Mouse (Mus musculus) erythroblast, embryonic 14.5 days (primary cell): ENCODE results near the gene Egflam. TPM values are rescaled to one million over a fixed set of nuclear protein-coding genes. Genes with fewer than 3 reads are reported as not detected.

Experiments used
- H3K27me3 ChIP-seq: 2 replicates; pipeline ENCODE4 v1.6.1; 2012; ENCODE audit warnings: inconsistent platforms; ENCODE audit not compliant: control insufficient read depth
- H3K36me3 ChIP-seq: 2 replicates; pipeline ENCODE4 v1.6.1; 2012; ENCODE audit warnings: mild to moderate bottlenecking, inconsistent platforms; ENCODE audit not compliant: control insufficient read depth
- H3K4me1 ChIP-seq: 2 replicates; pipeline ENCODE4 v1.6.1; 2012; ENCODE audit warnings: inconsistent platforms; ENCODE audit not compliant: control insufficient read depth
- H3K4me3 ChIP-seq: replicated peaks from 2 replicates; pipeline ENCODE3; 2012; ENCODE audit warnings: moderate library complexity, mild to moderate bottlenecking, inconsistent platforms
- H3K9me3 ChIP-seq: 2 replicates; pipeline ENCODE4 v1.6.1; 2012; ENCODE audit warnings: low read length, inconsistent platforms, mixed read lengths; ENCODE audit not compliant: control insufficient read depth
- GATA1 ChIP-seq: IDR thresholded peaks from 2 replicates; pipeline ENCODE4 v1.6.1; 2012; ENCODE audit warnings: low read length, inconsistent platforms, mixed read lengths
- TAL1 ChIP-seq: IDR thresholded peaks from 3 replicates; pipeline ENCODE4 v1.6.1; 2012; ENCODE audit warnings: low read length, inconsistent platforms, mixed read lengths
- polyA plus RNA-seq: library from polyadenylated mRNA; stranded (reverse); fragments of >175 nt; gene quantifications from 2 replicates; pipeline ENCODE4 v1.2.3, GENCODE M21; 2012

Gene Egflam
- polyA plus RNA-seq, 1 experiment: not detected

DNA sequence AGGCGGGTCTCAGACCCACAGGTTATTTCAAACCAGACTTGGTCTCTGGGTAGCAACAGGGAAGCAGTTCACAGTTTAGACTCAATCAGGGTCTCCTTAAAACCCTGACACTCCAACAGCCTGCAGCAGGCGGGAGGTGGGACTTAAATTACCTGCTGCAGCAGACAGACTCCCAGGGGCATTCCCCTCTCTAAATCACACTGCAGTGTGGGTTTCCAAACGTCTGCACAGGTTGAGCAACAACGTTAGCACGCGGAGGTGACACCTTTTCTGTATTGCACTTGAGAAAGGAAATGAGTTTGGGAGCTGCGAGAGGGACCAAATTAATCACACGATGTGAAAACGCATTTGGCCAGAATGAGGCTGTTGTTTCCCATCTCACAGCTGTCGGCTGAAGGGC, 15.7 kb downstream of the Egflam start:
- H3K4me3 ChIP-seq: no peak overlapping the region
- no peaks in the 10 kb centered on the region for H3K9me3 ChIP-seq
- no peak for TF ChIP-seq GATA1
- no peaks in the 10 kb centered on the region for H3K27me3 ChIP-seq
- H3K4me1 ChIP-seq: no peaks in the 10 kb centered on the region
- no peaks in the 10 kb centered on the region for H3K36me3 ChIP-seq

DNA sequence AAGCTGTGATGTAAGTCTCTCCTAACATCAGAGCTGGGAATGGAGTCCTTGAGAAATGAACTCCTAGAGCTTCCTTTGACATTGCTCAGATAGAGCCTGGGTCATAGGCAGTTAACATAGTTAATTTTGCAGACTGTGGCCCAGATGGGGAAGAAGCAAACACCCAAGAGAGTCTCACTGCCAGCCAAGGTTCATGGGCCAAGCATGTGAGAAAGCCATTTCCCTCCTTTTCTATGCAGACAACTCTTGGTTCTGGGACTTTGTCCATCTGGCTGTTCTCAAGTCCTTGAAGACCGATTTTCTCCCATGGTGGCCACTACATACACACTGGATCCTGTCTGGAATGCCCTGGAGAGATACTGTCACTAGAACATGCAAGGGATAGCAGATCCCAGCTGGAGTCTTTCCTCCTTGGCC, 45.6 kb downstream of the Egflam start:
- no peak overlapping the region for H3K4me3 ChIP-seq
- no peak for TF ChIP-seq GATA1
- TF ChIP-seq TAL1: no peak
- no peaks in the 10 kb centered on the region for H3K36me3 ChIP-seq
- H3K27me3 ChIP-seq: no peaks in the 10 kb centered on the region
- H3K9me3 ChIP-seq: no peaks in the 10 kb centered on the region
- H3K4me1 ChIP-seq: no peaks in the 10 kb centered on the region

DNA sequence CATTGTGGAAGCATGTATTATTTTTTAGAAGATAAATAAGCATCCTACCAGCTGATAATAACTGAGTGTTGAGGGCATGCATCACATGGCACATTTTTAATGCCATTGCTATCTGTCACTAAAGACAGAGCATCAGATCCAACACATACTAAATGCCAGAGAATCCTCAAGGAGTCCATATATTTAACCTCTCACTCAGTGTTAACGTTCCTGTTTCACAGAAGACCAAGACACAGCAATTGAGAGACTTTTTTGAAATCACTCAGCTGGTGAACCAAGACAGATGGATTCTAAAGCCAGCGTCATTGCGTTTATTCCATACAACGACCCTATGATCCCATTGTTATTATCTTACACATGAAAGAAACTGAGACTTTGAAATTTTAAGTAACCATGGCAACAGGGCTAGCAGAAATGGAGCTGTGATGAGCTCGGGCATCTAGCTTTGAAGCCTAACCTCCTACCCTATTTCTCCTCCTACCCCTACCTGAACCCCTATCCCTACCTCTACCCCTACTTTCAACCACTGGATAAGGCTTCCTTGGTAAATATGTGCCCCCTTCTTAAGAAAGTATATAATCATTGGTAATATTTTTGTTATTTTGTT, 57.4 kb downstream of the Egflam start:
- no peak overlapping the region for H3K4me3 ChIP-seq
- H3K36me3 ChIP-seq: no peaks in the 10 kb centered on the region
- H3K9me3 ChIP-seq: no peaks in the 10 kb centered on the region; the same call in 1 of the 2 replicates
- TF ChIP-seq TAL1 (no peak), GATA1 (no peak)
- H3K27me3 ChIP-seq: no peaks in the 10 kb centered on the region
- no peaks in the 10 kb centered on the region for H3K4me1 ChIP-seq

DNA sequence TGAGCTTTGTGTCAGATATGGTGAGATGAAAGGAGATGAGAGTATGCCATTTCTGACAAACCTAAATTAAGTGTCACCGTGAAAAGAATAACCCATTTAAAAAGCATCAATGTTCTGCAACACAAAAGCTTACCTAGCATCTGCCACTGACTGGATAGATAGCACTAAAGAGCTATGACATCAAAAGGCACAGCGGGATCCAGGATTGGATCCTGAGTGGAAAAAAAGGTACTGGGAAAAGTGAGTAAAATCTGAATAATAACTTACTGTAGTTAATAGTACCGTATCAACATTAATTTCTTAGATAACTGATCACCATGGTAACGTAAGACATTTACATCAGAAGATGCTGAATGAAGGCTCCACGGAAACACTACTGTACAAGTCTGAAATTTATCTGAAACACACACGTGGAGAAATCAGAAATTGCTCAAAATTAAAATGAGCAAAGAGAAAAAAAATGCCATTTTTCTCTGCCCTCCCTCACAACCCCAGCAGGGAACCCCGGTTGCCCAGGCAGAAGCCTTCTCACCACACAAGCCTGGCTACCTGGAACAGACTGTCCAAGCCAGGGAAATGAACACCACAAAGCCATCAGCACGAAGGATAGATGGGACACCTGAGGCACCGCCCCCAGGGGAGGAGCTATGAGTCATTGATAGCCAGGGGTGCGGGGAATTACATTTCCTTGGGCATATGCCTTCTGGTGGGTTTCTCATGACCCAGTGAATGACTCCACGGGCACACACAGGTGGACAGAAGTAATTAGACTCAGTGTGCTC, 63.5 kb downstream of the Egflam start:
- TF ChIP-seq TAL1 (no peak), GATA1 (no peak)
- Histone ChIP-seq H3K36me3 (no peaks in the 10 kb centered on the region), H3K27me3 (no peaks in the 10 kb centered on the region)

DNA sequence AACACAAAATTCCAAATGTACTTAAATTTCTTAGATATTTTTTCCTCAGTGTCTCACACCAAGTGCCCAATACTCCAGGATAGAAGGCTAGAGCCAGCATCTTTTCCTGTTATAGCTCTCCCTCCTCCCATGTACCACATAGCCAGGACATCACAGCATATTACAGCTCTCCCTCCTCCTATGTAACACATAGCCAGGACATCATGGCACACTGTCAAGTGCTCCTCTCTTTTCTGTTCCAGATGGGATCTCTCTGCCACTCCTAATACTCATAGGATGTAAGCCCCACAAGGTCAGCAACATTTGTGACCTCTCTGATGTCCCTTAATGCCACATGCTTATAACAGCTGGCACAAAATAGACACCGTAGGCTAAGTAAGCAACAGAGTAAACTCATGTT, 65.3 kb downstream of the Egflam start:
- no peak for TF ChIP-seq TAL1
- H3K4me1 ChIP-seq: no peaks in the 10 kb centered on the region
- no peak overlapping the region for H3K4me3 ChIP-seq
- H3K36me3 ChIP-seq: no peaks in the 10 kb centered on the region
- H3K27me3 ChIP-seq: no peaks in the 10 kb centered on the region
- H3K9me3 ChIP-seq: 0 out of 2 replicates have a peak, but pooled peaks cover 2% of the 10 kb centered on the region

More for the DNA sequence above, 63.5 kb downstream of the Egflam start:
- H3K4me1 ChIP-seq: no peaks in the 10 kb centered on the region
- H3K9me3 ChIP-seq: peaks cover 2% of the 10 kb centered on the region; the same call in 1 of the 2 replicates
- H3K4me3 ChIP-seq: no peak overlapping the region

DNA sequence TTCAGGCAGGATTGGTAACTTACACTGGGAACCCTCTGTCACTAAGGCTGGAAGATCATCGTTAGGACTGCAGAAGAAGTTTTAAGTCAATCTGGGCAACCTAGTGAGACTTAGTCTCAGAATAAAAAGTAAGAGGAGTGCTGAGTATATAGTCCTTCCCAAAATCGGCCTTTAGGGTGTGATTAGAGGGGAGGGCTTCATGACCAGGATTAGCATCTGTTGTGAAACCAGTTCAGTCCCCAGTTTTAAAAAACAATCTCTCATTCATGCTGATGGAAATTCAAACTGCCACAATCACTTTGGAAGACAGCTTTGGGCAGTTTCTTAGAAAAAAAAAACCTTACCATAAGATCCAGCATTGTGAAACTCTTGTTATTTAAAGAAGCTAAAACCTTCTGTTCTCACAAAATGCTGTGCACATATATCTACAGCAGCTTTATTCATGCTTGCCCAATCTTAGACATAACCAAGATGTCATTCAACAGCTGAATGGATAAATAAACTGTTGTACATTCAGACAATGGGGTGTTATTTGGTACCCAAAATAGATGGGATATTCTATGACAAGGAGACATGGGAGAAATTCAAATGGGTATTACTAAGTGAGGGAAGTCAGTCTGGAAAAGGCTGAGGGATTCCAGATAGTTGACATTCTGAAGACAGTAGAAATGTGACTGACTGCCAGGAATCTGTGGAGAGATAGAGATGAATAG, 75.4 kb downstream of the Egflam start:
- no peaks in the 10 kb centered on the region for H3K27me3 ChIP-seq
- no peak for TF ChIP-seq TAL1
- TF ChIP-seq GATA1: no peak
- no peak overlapping the region for H3K4me3 ChIP-seq
- no peaks in the 10 kb centered on the region for H3K4me1 ChIP-seq
- H3K9me3 ChIP-seq: no peaks in the 10 kb centered on the region
- H3K36me3 ChIP-seq: no peaks in the 10 kb centered on the region

DNA sequence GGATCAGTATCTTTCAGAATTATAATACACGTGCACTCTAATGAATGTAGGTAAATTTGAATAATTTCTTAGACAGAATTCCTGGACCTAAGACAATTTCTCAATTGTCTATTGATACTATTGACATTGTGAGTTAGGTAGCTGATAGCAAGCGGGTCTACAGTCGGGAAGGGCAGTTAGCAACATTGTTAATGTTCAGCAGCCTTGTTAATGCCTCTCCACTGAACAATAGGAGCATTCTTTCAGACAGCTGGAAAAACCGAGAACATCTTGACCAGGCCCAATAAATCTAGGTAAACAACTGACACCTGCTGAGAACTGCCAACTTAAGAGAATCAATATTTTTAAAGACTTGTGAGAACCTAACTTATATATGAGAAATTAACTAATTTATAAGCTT, 77.3 kb downstream of the Egflam start:
- no peak overlapping the region for H3K4me3 ChIP-seq
- H3K36me3 ChIP-seq: no peaks in the 10 kb centered on the region
- TF ChIP-seq TAL1: no peak
- no peak for TF ChIP-seq GATA1
- no peaks in the 10 kb centered on the region for H3K9me3 ChIP-seq
- no peaks in the 10 kb centered on the region for H3K4me1 ChIP-seq
- no peaks in the 10 kb centered on the region for H3K27me3 ChIP-seq

DNA sequence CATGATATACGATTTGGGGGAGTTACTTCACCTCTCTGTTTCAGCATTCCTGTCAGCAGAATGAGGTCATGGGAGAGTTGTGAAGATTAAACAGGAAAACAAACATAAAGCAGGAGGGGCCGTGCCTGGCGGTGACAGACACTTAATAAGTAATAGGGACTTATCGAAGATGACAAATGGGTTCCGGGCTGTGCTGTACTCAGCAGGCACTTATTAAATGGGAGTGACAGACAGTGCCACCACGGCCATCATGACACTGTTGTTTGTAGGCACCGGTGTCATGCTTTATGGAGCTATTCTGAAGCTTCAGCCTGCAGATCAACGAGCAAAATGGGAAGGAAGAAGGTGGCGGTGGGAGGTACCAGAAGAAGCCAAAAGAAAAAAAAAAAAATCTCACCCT, 82.7 kb downstream of the Egflam start:
- H3K4me3 ChIP-seq: no peak overlapping the region
- TF ChIP-seq TAL1 (no peak), GATA1 (no peak)
- H3K9me3 ChIP-seq: no peaks in the 10 kb centered on the region
- no peaks in the 10 kb centered on the region for H3K4me1 ChIP-seq
- no peaks in the 10 kb centered on the region for H3K27me3 ChIP-seq
- H3K36me3 ChIP-seq: no peaks in the 10 kb centered on the region

DNA sequence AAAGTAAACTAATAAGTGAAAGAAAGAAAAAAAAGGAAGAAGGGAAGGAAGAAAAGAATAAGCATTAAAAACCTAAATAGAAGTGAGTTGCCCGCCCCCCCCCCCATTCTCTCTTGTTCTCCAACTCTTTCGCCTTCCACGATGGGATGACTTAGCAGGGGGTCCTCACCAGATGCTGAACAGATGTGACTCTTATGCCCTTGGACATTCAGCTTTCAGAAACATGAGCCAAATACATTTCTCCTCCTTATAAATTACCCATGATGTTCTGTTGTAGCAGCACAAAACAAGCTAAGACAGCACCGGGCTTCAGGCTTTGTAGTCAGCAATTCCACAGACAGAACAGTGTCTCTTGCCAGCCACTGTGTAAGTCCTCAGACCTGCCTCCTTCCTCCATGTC, 89.5 kb downstream of the Egflam start:
- Histone ChIP-seq H3K27me3 (no peaks in the 10 kb centered on the region), H3K9me3 (no peaks in the 10 kb centered on the region), H3K4me3 (no peak overlapping the region), H3K36me3 (no peaks in the 10 kb centered on the region), H3K4me1 (no peaks in the 10 kb centered on the region)
- TF ChIP-seq TAL1 (no peak), GATA1 (no peak)
